Mouse (Mus musculus) hindbrain, embryonic 11.5 days (tissue): ENCODE measurements around the gene F830045P16Rik. TPM values are rescaled to one million over a fixed set of nuclear protein-coding genes. Genes with fewer than 3 reads are reported as not detected.
A peak's percentile ranks its signal among the peaks of the same experiment; 100 is the strongest.
"Not testable (repeated sequence)": the region's sequence is repeated elsewhere in the genome, so short reads cannot be mapped to it uniquely, and the experiment has no call there.

Experiments
- ATAC-seq: fragments of 200-750 bp; cut with Nextera tagmentation; 2 replicates; pipeline ENCODE4 v1.8.0; 2017; ENCODE audit warnings: mild to moderate bottlenecking, moderate TSS enrichment, moderate library complexity; ENCODE audit not compliant: low FRiP score
- DNase-seq: peaks from one replicate; pipeline ENCODE4 v3.0.0-alpha.2; 2015; ENCODE audit warnings: low spot score
- H3K27ac ChIP-seq: fragments of 300-500 bp; sonication (generic); 2 replicates; pipeline ENCODE4 v1.5.1; 2014; ENCODE audit warnings: mild to moderate bottlenecking, low read depth, low read length
- H3K27me3 ChIP-seq: fragments of 300-500 bp; sonication (generic); 2 replicates; pipeline ENCODE4 v1.6.1; 2014; ENCODE audit warnings: mild to moderate bottlenecking, low read length, moderate library complexity, mixed read lengths; ENCODE audit not compliant: control insufficient read depth, insufficient read depth
- H3K36me3 ChIP-seq: fragments of 300-500 bp; sonication (generic); 2 replicates; pipeline ENCODE4 v1.6.1; 2014; ENCODE audit warnings: mild to moderate bottlenecking, low read length, moderate library complexity, mixed read lengths; ENCODE audit not compliant: control insufficient read depth, insufficient read depth
- H3K4me1 ChIP-seq: fragments of 300-500 bp; sonication (generic); replicated peaks from 2 replicates; pipeline ENCODE4 v1.6.1; 2014; ENCODE audit warnings: low read length, mixed read lengths; ENCODE audit not compliant: control insufficient read depth, insufficient read depth
- H3K4me2 ChIP-seq: fragments of 300-500 bp; sonication (generic); replicated peaks from 2 replicates; pipeline ENCODE4 v1.6.1; 2014; ENCODE audit warnings: mild to moderate bottlenecking, low read depth, low read length
- H3K4me3 ChIP-seq: fragments of 300-500 bp; sonication (generic); 2 replicates; pipeline ENCODE4 v1.5.1; 2014; ENCODE audit warnings: low read depth, low read length
- H3K9ac ChIP-seq: fragments of 300-500 bp; sonication (generic); 2 replicates; pipeline ENCODE4 v1.6.1; 2014; ENCODE audit warnings: low read depth, low read length
- H3K9me3 ChIP-seq: fragments of 300-500 bp; sonication (generic); 2 replicates; pipeline ENCODE4 v1.6.1; 2016; ENCODE audit warnings: low read length; ENCODE audit not compliant: control insufficient read depth
- WGBS: fragments of 180-500 bp; shearing (Covaris S2); extraction: QIAGEN DNeasy Blood & Tissue Kit; methylation state at CpG from one replicate; pipeline ENCODE4 v1.1.7; 2014; 5-methylcytosine and 5-hydroxymethylcytosine counted together
- polyA plus RNA-seq: library from polyadenylated mRNA; unstranded; fragments of >200 nt; fragmentation: Nextera tagmentation; extraction: Ambion mirVana; gene quantifications from 2 replicates; pipeline ENCODE4 v1.2.1, GENCODE M21; 2014

The F830045P16Rik gene
- polyA plus RNA-seq, 1 experiment from 2014 or later = not detected

DNA sequence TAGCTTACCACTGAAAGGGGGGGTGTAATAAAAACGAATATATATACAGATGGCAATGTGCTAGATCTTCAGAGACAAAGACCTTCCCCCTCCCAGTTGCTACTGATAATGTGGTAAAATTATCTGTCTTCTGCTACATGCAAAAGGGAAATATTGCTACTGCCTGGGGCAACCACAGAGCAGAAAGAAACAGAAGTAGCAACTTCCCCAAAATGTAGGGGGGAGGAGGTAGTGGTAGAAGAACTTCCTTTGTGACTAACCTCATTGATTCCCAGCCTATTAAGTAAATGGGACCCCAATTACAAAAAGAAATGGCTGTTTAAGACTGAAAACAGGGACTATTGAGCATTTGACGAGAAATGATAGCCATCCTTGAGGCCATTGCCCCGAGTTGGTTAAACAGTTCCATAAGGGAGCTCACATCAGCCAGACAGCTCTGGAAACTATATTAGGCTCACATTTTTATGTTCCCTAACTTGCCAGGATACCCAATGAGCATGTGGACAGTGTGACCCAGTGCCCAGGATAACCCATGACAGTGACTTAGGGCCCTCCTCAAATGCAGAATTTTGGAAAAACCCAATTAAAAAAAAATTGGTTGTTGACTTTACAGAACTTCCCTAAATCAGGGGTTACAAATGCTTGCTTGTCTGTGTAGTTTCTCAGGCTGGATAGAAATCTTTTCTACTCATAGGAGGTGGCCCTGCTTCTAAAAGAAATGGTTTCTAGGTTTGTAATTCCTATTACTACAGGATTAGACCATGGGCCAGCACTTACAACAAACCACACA is 46.7 kb downstream of the F830045P16Rik start:
- H3K9me3 ChIP-seq = no peaks in the 10 kb centered on the region
- DNase-seq (no peak), ATAC-seq (no peak)
- H3K27ac ChIP-seq = no peak overlapping the region
- H3K4me3 ChIP-seq = no peak overlapping the region
- no peak overlapping the region for H3K9ac ChIP-seq
- H3K27me3 ChIP-seq = no peaks in the 10 kb centered on the region
- H3K4me2 ChIP-seq = no peak overlapping the region
- no peaks in the 10 kb centered on the region for H3K4me1 ChIP-seq
- no peaks in the 10 kb centered on the region for H3K36me3 ChIP-seq
- 76% methylated on average over 3 of the region's 3 CpGs for WGBS

DNA sequence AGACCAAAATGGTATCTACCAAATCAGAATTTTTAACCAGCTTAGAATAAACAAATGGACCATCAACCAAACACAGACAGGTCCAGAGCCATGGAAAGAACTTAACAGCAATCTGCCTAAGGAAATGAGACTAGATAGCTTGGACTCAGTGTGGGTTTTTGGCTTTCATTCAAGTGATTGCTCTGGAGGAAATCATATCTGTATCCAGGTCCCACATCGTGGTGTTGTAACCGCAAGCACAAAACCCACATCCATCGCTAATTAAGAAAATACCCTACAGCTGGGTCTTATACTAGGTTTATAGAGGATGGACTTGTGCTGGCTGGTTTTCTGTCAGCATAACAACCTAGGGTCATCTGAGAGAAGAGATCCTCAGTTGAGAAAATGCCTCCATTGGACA is 53.3 kb downstream of the F830045P16Rik start:
- no peak for ATAC-seq
- no peaks in the 10 kb centered on the region for H3K27me3 ChIP-seq
- WGBS = 97% methylated on average over 3 of the region's 3 CpGs
- H3K27ac ChIP-seq = no peak overlapping the region
- no peak overlapping the region for H3K4me2 ChIP-seq
- no peak for DNase-seq
- H3K36me3 ChIP-seq = no peaks in the 10 kb centered on the region
- H3K4me3 ChIP-seq = no peak overlapping the region
- H3K9ac ChIP-seq = no peak overlapping the region
- no peaks in the 10 kb centered on the region for H3K9me3 ChIP-seq
- no peaks in the 10 kb centered on the region for H3K4me1 ChIP-seq

DNA sequence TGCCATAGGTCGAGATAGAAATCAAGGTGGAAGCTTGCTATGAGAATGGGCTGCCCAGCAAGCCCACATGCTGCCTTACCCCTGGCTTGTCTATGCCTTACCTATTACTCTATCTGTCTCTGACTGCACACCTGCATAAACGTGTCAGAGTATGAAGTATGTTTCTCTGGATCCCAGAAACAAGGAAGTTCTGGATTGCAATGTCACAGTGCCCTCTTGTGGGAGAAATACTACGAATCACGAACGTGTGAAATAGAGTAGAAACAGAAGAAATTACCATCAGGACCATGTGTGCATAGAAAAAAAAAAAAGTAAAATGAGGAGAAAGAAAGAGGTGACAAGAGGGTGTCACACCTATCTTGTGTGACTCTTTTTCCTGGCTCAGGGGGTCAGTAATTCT is 64.5 kb downstream of the F830045P16Rik start:
- H3K36me3 ChIP-seq = no peaks in the 10 kb centered on the region
- H3K27ac ChIP-seq = no peak overlapping the region
- DNase-seq (peak; percentile 45), ATAC-seq (no peak)
- no peaks in the 10 kb centered on the region for H3K9me3 ChIP-seq
- no peaks in the 10 kb centered on the region for H3K27me3 ChIP-seq
- no peak overlapping the region for H3K4me3 ChIP-seq
- 33% methylated on average over 5 of the region's 5 CpGs for WGBS
- H3K4me2 ChIP-seq = no peak overlapping the region
- no peak overlapping the region for H3K9ac ChIP-seq
- no peaks in the 10 kb centered on the region for H3K4me1 ChIP-seq

DNA sequence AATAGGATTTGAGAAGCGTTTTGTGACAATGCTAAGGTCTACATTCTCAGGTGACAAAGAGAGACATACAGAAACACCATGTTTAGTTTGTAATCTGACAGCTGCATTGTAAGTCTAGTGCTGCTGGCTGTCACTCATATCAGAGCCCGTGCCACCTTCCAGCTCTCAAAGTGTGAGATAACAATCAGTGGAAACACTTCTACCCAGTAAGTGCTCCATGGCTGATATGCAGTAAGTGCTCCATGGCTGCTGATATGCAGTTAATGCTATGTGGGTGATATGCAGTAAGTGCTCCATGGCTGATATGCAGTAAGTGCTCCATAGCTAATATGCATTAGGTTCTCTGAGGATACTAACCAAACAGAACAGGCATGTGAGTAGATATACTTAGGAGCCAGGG is 65.6 kb downstream of the F830045P16Rik start:
- H3K27me3 ChIP-seq = no peaks in the 10 kb centered on the region
- DNase-seq (no peak), ATAC-seq (no peak)
- no peak overlapping the region for H3K4me2 ChIP-seq
- no peak overlapping the region for H3K27ac ChIP-seq
- H3K4me1 ChIP-seq = no peaks in the 10 kb centered on the region
- no peaks in the 10 kb centered on the region for H3K36me3 ChIP-seq
- H3K4me3 ChIP-seq = no peak overlapping the region
- 86% methylated on average over 2 of the region's 2 CpGs for WGBS
- no peaks in the 10 kb centered on the region for H3K9me3 ChIP-seq
- no peak overlapping the region for H3K9ac ChIP-seq

DNA sequence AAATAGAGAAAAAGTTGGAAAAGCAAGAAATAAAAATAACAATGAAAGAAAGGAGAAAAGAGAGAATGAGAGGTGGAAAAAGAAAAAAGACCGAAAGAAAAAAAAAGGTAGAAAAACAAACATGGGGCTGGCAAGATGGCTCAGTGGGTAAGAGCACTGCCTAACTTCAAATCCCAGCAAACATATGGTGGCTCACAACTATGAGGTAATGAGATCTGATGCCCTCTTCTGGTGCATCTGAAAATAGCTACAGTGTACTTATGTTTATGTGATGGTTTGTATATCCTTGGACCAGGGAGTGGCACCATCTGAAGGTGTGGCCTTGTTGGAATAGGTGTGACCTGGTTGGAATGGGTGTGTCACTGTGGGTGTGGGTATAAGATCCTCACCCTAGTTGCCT is 97.6 kb downstream of the F830045P16Rik start:
- not testable (repeated sequence) for H3K9me3 ChIP-seq, H3K36me3 ChIP-seq, H3K4me3 ChIP-seq, H3K27ac ChIP-seq, H3K4me1 ChIP-seq, H3K4me2 ChIP-seq, ATAC-seq, H3K9ac ChIP-seq, DNase-seq, H3K27me3 ChIP-seq
- 92% methylated on average over 1 of the region's 1 CpGs for WGBS

DNA sequence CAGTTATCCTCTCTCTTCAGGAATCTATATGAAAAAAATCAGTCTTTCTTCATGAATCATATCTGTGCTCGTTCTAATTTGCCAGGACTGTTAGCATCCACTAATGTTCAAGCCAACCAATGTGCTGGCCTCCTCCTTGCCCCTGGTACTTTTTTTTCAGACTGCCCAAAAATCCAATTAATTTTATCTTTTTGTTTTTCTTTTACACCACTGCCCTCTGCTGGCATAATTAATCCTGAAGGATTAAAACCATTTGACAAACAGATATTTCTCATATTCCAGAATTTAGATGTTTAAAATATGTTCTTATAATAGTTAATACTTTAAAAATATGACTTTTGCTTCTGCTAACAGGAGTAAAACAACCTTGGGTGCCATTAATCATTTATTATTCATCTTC is 101.2 kb downstream of the F830045P16Rik start:
- ATAC-seq (no peak), DNase-seq (no peak)
- no peak overlapping the region for H3K4me3 ChIP-seq
- H3K9me3 ChIP-seq = no peaks in the 10 kb centered on the region
- H3K27me3 ChIP-seq = no peaks in the 10 kb centered on the region
- no peak overlapping the region for H3K4me2 ChIP-seq
- H3K4me1 ChIP-seq = no peaks in the 10 kb centered on the region
- H3K9ac ChIP-seq = no peak overlapping the region
- H3K36me3 ChIP-seq = no peaks in the 10 kb centered on the region
- H3K27ac ChIP-seq = no peak overlapping the region
- WGBS = 82% methylated on average over 1 of the region's 1 CpGs

DNA sequence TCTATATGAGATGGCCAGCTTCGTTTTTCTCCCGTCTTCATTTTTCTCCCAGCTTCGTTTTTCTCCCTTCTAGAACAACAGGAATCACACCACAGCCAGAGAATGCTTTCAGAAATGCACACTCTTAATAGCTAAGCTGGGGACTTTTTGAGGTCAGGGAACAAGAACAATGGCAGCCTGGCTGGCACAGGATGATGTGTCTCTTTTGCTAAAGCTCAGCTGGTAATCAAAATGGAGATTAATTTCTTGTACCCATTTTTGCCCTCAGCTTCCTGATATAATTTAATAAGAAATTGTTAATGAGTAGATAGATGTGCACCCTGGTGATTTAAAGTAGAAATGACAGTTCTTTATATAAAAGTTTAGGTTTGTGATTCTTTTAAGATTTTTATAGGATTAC is 112.7 kb downstream of the F830045P16Rik start:
- H3K27me3 ChIP-seq = no peaks in the 10 kb centered on the region

DNA sequence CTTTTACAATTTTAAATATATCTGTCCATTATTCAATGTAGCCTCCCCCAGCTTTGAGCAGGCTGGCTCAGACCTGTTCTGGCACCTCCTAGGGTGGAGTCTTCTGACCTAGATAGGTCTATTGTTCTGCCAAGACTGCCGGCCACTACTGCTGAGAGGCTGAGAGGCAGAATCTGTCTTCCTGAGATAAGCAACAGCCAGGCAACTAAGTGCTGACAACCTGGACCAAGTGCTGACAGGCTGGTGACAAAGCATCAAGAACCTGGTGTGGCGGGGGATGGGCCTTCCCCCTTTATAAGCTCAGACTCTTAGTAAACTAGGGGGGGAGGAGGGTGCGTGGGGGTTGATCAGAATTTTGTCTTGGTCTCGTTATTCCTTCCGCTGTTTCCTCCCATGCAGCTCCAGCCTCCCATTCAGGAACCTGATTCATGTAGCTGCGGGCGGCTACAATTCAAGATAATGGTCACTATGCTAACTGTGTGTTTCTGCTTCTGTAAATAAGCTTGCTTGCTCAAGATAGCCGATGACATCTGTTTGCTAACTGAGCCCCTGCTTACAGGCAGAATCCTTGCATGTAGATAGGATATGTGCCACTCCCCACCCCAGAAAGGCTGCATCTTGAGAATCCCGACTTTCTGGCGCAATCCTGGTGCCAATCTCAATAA is 115.4 kb downstream of the F830045P16Rik start:
- no peak overlapping the region for H3K4me2 ChIP-seq
- no peaks in the 10 kb centered on the region for H3K4me1 ChIP-seq
- no peaks in the 10 kb centered on the region for H3K27me3 ChIP-seq
- H3K9ac ChIP-seq = no peak overlapping the region
- H3K9me3 ChIP-seq = no peaks in the 10 kb centered on the region
- H3K4me3 ChIP-seq = no peak overlapping the region
- WGBS = 90% methylated on average over 10 of the region's 10 CpGs
- no peak overlapping the region for H3K27ac ChIP-seq
- ATAC-seq (no peak), DNase-seq (no peak)
- H3K36me3 ChIP-seq = no peaks in the 10 kb centered on the region

More for the DNA sequence above, 112.7 kb downstream of the F830045P16Rik start:
- no peak for DNase-seq
- H3K4me3 ChIP-seq = no peak overlapping the region
- H3K4me2 ChIP-seq = no peak overlapping the region
- no peaks in the 10 kb centered on the region for H3K36me3 ChIP-seq
- ATAC-seq = no peak
- H3K9ac ChIP-seq = no peak overlapping the region
- H3K4me1 ChIP-seq = no peaks in the 10 kb centered on the region
- WGBS = 48% methylated on average over 3 of the region's 3 CpGs
- H3K9me3 ChIP-seq = no peaks in the 10 kb centered on the region
- H3K27ac ChIP-seq = no peak overlapping the region

DNA sequence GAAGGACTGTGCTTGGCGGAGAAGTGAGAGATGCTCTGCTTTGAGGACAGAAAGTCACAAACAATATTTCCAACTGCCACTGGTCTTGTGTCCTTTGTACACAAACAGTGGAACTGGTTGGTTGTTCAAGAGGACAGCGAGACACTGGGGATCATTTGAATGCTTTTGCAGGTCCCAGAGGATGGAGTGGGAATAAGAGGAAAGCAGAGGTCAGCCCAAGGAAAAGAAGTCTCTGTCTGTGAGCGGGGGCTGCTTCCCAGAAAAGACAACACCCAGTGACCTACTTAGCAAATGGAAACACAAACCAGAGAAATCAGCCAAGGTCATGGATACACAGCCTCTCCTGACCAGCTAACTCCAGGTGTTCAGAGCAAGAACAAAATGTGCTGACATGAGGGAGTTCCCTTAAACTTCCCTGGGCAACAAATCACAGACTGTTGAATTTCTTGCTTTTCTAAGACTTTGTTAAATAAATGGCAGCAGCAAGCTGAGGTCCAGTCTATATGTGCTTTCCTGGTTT is 117.0 kb downstream of the F830045P16Rik start:
- 72% methylated on average over 3 of the region's 3 CpGs for WGBS
- no peaks in the 10 kb centered on the region for H3K4me1 ChIP-seq
- H3K9ac ChIP-seq = no peak overlapping the region
- DNase-seq = no peak
- H3K36me3 ChIP-seq = no peaks in the 10 kb centered on the region
- no peak overlapping the region for H3K4me3 ChIP-seq
- no peak overlapping the region for H3K4me2 ChIP-seq
- no peak overlapping the region for H3K27ac ChIP-seq
- no peaks in the 10 kb centered on the region for H3K9me3 ChIP-seq
- ATAC-seq = no peak
- no peaks in the 10 kb centered on the region for H3K27me3 ChIP-seq
